Comparison of ENCODE assay signal across 23 mouse cellular contexts in the genomic region with DNA sequence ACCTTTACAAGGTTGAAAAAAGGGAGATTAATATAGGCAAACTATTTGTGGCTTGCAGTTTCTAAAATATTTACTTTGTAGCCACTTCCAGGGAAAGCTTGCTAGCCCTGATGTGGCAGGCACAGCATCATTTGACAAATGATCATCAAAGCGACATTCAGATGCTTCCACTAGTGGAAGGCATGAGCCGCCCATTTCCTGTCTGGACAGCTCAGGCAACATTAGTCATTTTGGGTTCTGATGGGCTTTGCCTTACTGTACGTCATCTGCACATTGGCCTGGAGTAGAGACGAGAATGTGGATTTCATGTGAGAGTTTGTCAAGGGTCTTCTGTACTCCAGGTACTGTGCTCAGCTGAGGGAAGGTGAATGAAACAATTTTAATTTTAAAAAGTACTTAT. TPM values are rescaled to one million over a fixed set of nuclear protein-coding genes. Genes with fewer than 3 reads are reported as not detected.
A peak's percentile ranks its signal among the peaks of the same experiment; 100 is the strongest.
DNase-seq lines count a peak whose midpoint lies in the region; ATAC-seq and TF ChIP-seq lines count a peak whose summit lies in the region.
"Had no signal": no experiment of that assay in that cellular context is flagged by ENCODE, and none has a peak within 500 bp of the region (broad histone marks: within the 10 kb centered on the region; RNA-seq: fewer than 3 reads in every experiment).

No protein-coding gene starts in this region.

- H3K27ac ChIP-seq in kidney, embryonic 16.5 days (ENCODE audit: low read length): no peak overlapping the region
- H3K27ac ChIP-seq in heart, adult 2 months: no peak overlapping the region
- H3K27ac ChIP-seq: embryonic facial prominence, embryonic 13.5 days; forebrain, embryonic 12.5 days; hindbrain, embryonic 15.5 days; limb, embryonic 10.5 days; midbrain, embryonic 12.5 days had no signal

- 65% methylated on average over 4 of the region's 4 CpGs for WGBS in kidney, embryonic 16.5 days
- 62% methylated on average over 4 of the region's 4 CpGs for WGBS in heart, adult 2 months

- no peak for TF ChIP-seq CTCF in heart, adult 2 months (IDR thresholded peaks at IDR 0.05)

- no peaks in the 10 kb centered on the region for H3K36me3 ChIP-seq in kidney, embryonic 16.5 days (ENCODE audit: insufficient read depth, low read length)
- no peaks in the 10 kb centered on the region for H3K36me3 ChIP-seq in heart, adult 2 months (ENCODE audit: control insufficient read depth, insufficient read depth, low read length)
- H3K36me3 ChIP-seq: embryonic facial prominence, embryonic 13.5 days; forebrain, embryonic 12.5 days; hindbrain, embryonic 15.5 days; limb, embryonic 10.5 days; midbrain, embryonic 12.5 days had no signal

- TF ChIP-seq EP300 in heart, adult 2 months (IDR thresholded peaks at IDR 0.05; ENCODE audit: insufficient read depth, low read depth, low read length): no peak

- DNase-seq in kidney, postnatal 14 days: peak; percentile 9
- DNase-seq in 3T3-L1 (ENCODE audit: low read depth, low spot score): peak; percentile 79
- DNase-seq in Muller cell, postnatal 12 days (ENCODE audit: inconsistent ontology term): peak; percentile 41
- peak; percentile 43 for DNase-seq in lung, postnatal 36 days
- DNase-seq in spleen, postnatal 14 days (ENCODE audit: low spot score in 2 of 2): no peak
- no peak for DNase-seq in heart, adult 2 months
- DNase-seq: adrenal gland, adult 2 months; cerebellum, adult 8-10 months; cerebellum, postnatal 36 days; embryo, embryonic 11 days; gastrocnemius, postnatal 36 days; liver; liver, postnatal 0 days had no signal

- H3K79me2 ChIP-seq in heart, adult 2 months (replicated peaks; ENCODE audit: control insufficient read depth, insufficient read depth, low read length): no peaks in the 10 kb centered on the region

- no peak overlapping the region for H3K4me3 ChIP-seq in kidney, embryonic 16.5 days (ENCODE audit: low read length)
- H3K4me3 ChIP-seq in heart, adult 2 months: no peak overlapping the region
- H3K4me3 ChIP-seq: embryonic facial prominence, embryonic 13.5 days; erythroblast, embryonic 14.5 days; forebrain, embryonic 12.5 days; hindbrain, embryonic 15.5 days; limb, embryonic 10.5 days; midbrain, embryonic 12.5 days had no signal

- H3K9ac ChIP-seq in kidney, embryonic 16.5 days (replicated peaks; ENCODE audit: low read length): no peak overlapping the region
- H3K9ac ChIP-seq in heart, adult 2 months (ENCODE audit: low read depth, low read length): no peak overlapping the region
- H3K9ac ChIP-seq: embryonic facial prominence, embryonic 13.5 days; forebrain, embryonic 12.5 days; hindbrain, embryonic 15.5 days; liver, postnatal 0 days; midbrain, embryonic 12.5 days had no signal

- ATAC-seq in kidney, embryonic 16.5 days (ENCODE audit: low FRiP score, low TSS enrichment): no peak
- ATAC-seq: intestine, embryonic 16.5 days; liver, postnatal 0 days; Patski had no signal

- H3K9me3 ChIP-seq in kidney, embryonic 16.5 days (ENCODE audit: low read length): no peaks in the 10 kb centered on the region
- H3K9me3 ChIP-seq: embryonic facial prominence, embryonic 13.5 days; forebrain, embryonic 12.5 days; hindbrain, embryonic 15.5 days; limb, embryonic 10.5 days; midbrain, embryonic 12.5 days had no signal

- no peaks in the 10 kb centered on the region for H3K27me3 ChIP-seq in kidney, embryonic 16.5 days (ENCODE audit: insufficient read depth, low read length)
- H3K27me3 ChIP-seq in heart, adult 2 months (ENCODE audit: control insufficient read depth, insufficient read depth, low read length): no peaks in the 10 kb centered on the region
- H3K27me3 ChIP-seq: embryonic facial prominence, embryonic 13.5 days; forebrain, embryonic 12.5 days; hindbrain, embryonic 15.5 days; midbrain, embryonic 12.5 days; Patski had no signal

- no peaks in the 10 kb centered on the region for H3K4me1 ChIP-seq in kidney, embryonic 16.5 days (ENCODE audit: insufficient read depth, low read length)
- peaks cover 4% of the 10 kb centered on the region for H3K4me1 ChIP-seq in heart, adult 2 months (ENCODE audit: control insufficient read depth, insufficient read depth, low read length)
- H3K4me1 ChIP-seq: hindbrain, embryonic 15.5 days; limb, embryonic 10.5 days had no signal

- no peak for TF ChIP-seq POLR2A in heart, adult 2 months (IDR thresholded peaks at IDR 0.05; ENCODE audit: insufficient read depth, low read depth, low read length)

- intact Hi-C loops in heart, adult 2 months (cut with DNase I): no loop called here

- H3K4me2 ChIP-seq in kidney, embryonic 16.5 days (replicated peaks; ENCODE audit: low read depth, low read length): no peak overlapping the region
- H3K4me2 ChIP-seq: embryonic facial prominence, embryonic 13.5 days; forebrain, embryonic 12.5 days; heart, embryonic 11.5 days; hindbrain, embryonic 15.5 days; midbrain, embryonic 12.5 days had no signal

RNA-seq across cellular contexts. Expression of gene Atg7, which starts 14.9 kb away (rescaled TPM):
- polyA plus RNA-seq in kidney, embryonic 16.5 days (2015; fragmentation: Nextera tagmentation; extraction: Ambion mirVana): 26.4 and 27.4 TPM in 2 replicates
- 10 to 100 TPM in 1 of 2 experiments, 1 to 10 TPM in 1; 9.9 to 10.7 TPM for total RNA-seq in heart, adult 2 months (2021)
- polyA plus RNA-seq in heart, adult 2 months (2012; rRNA removed): 11.1 and 14.6 TPM in 2 replicates

Comparison
In these comparisons a context has a peak if more than half of its experiments do, and no peak if none do; other contexts are left out.
1. DNase-seq: peak in kidney, postnatal 14 days (single experiment), 3T3-L1 (single experiment), Muller cell, postnatal 12 days (single experiment) and lung, postnatal 36 days (single experiment); none in spleen, postnatal 14 days (0 of 2) and heart, adult 2 months (0 of 2).